Mouse (Mus musculus): ENCODE data around the gene Ccr9.

Gene Ccr9

GRCm38 (mm10) chr9:123815444-123815843, 137.2 kb downstream of the Ccr9 start:
- no peak for TF ChIP-seq GATA4 (IDR thresholded peaks at IDR 0.05; ENCODE audit: insufficient replicate concordance, low read length)

- no peak for TF ChIP-seq GATA4 (IDR thresholded peaks at IDR 0.05; ENCODE audit: insufficient replicate concordance, low read length)
Measured at GRCm38 (mm10) chr9:123815996-123816395, 137.8 kb downstream of the Ccr9 start.

- no peak for TF ChIP-seq GATA4 (IDR thresholded peaks at IDR 0.05; ENCODE audit: insufficient replicate concordance, low read length)
Measured at GRCm38 (mm10) chr9:123818601-123819000, 140.4 kb downstream of the Ccr9 start.

GRCm38 (mm10) chr9:123826631-123827030, 148.4 kb downstream of the Ccr9 start:
- TF ChIP-seq GATA4 (IDR thresholded peaks at IDR 0.05; ENCODE audit: insufficient replicate concordance, low read length): no peak

GRCm38 (mm10) chr9:123828916-123829315, 150.7 kb downstream of the Ccr9 start:
- no peak for TF ChIP-seq GATA4 (IDR thresholded peaks at IDR 0.05; ENCODE audit: insufficient replicate concordance, low read length)
